Mouse (Mus musculus): Measurements from ENCODE around the gene Ell3.

GRCm38 (mm10) chr2:121414139-121414685 is 29.9 kb downstream of the Ell3 start:
- TF ChIP-seq POLR2A (IDR thresholded peaks at IDR 0.05; ENCODE audit: insufficient read length, low read depth): no peak
- no peak for TF ChIP-seq MYOD1 (IDR thresholded peaks at IDR 0.05; ENCODE audit: control insufficient read depth in 1 of 3, insufficient read length in 2 of 3, low read depth in 2 of 3)
